Mouse (Mus musculus) CH12.LX (cell line): ENCODE results near the gene Tnnt2. TPM values are rescaled to one million over a fixed set of nuclear protein-coding genes. Genes with fewer than 3 reads are reported as not detected.

Experiments
- DNase-seq: peaks from one replicate; pipeline ENCODE4 v3.0.0-alpha.2; 2013; ENCODE audit errors: extremely low read depth
- H3K27ac ChIP-seq: 2 replicates; pipeline ENCODE4 v1.5.1; 2012; ENCODE audit warnings: low read depth, mild to moderate bottlenecking, control low read depth, moderate library complexity; ENCODE audit not compliant: insufficient read depth
- H3K27me3 ChIP-seq: replicated peaks from 2 replicates; pipeline ENCODE3; 2012; ENCODE audit warnings: inconsistent platforms
- H3K36me3 ChIP-seq, 2 experiments: replicated peaks in 1 of 2; 2 replicates each; pipeline versions ENCODE3 to v1.6.1; 2012; ENCODE audit warnings: inconsistent platforms in 1 of 2, low read length in 1 of 2, mild to moderate bottlenecking in 1 of 2, mixed read lengths in 1 of 2, moderate library complexity in 1 of 2; ENCODE audit not compliant: control insufficient read depth in 1 of 2, insufficient read depth in 1 of 2
- H3K4me1 ChIP-seq, 2 experiments: 2 replicates each; pipeline ENCODE4 v1.6.1; 2012; ENCODE audit warnings: inconsistent platforms in 1 of 2, moderate library complexity in 1 of 2; ENCODE audit not compliant: insufficient read depth in 2 of 2, control insufficient read depth in 1 of 2
- H3K4me2 ChIP-seq: 2 replicates; pipeline ENCODE4 v1.6.1; 2012; ENCODE audit warnings: low read depth, mild to moderate bottlenecking, control low read depth; ENCODE audit not compliant: poor library complexity, insufficient read depth, severe bottlenecking
- H3K4me3 ChIP-seq, 3 experiments: fragments of 150-350 bp in 1 of 3; sonication (generic) in 1 of 3; replicated peaks in 1 of 3; 2 replicates each; pipeline versions ENCODE3 to v1.5.1; 2011 to 2012; ENCODE audit warnings: low read depth in 2 of 3, low read length in 2 of 3, mild to moderate bottlenecking in 2 of 3, moderate library complexity in 2 of 3, control low read depth in 1 of 3, improper control_type of control experiment in 1 of 3, inconsistent platforms in 1 of 3, mixed read lengths in 1 of 3; ENCODE audit not compliant: poor library complexity in 1 of 3
- H3K79me2 ChIP-seq: replicated peaks from 2 replicates; pipeline ENCODE4 v1.6.1; 2012; ENCODE audit warnings: mild to moderate bottlenecking, moderate library complexity; ENCODE audit not compliant: control insufficient read depth, poor library complexity, insufficient read depth, severe bottlenecking; ENCODE audit errors: extremely low read depth
- H3K9ac ChIP-seq: 2 replicates; pipeline ENCODE4 v1.6.1; 2012; ENCODE audit warnings: low read depth, mild to moderate bottlenecking, control low read depth, moderate library complexity; ENCODE audit not compliant: insufficient read depth
- H3K9me3 ChIP-seq: replicated peaks from 2 replicates; pipeline ENCODE3; 2012; ENCODE audit warnings: low read length, inconsistent platforms, mixed read lengths
- BHLHE40 ChIP-seq: IDR thresholded peaks from 2 replicates; pipeline ENCODE4 v1.6.1; 2011; ENCODE audit warnings: mild to moderate bottlenecking, low read depth, low read length, improper control_type of control experiment
- E2F4 ChIP-seq: IDR thresholded peaks from 2 replicates; pipeline ENCODE4 v1.6.1; 2011; ENCODE audit warnings: low read depth, low read length, improper control_type of control experiment; ENCODE audit not compliant: insufficient replicate concordance
- EP300 ChIP-seq: IDR thresholded peaks from 2 replicates; pipeline ENCODE4 v1.6.1; 2011; ENCODE audit warnings: low read length, improper control_type of control experiment
- JUN ChIP-seq: IDR thresholded peaks from 2 replicates; pipeline ENCODE4 v1.6.1; 2011; ENCODE audit warnings: low read depth, mild to moderate bottlenecking, low read length, improper control_type of control experiment, moderate library complexity; ENCODE audit not compliant: insufficient read depth
- JUND ChIP-seq: conservative IDR thresholded peaks from 2 replicates; pipeline ENCODE4 v1.6.1; 2011; ENCODE audit warnings: low read depth, low read length, improper control_type of control experiment
- KAT2A ChIP-seq: IDR thresholded peaks from 2 replicates; pipeline ENCODE4 v1.6.1; 2012; ENCODE audit warnings: low read length, improper control_type of control experiment, inconsistent platforms; ENCODE audit not compliant: insufficient replicate concordance
- MAFK ChIP-seq: IDR thresholded peaks from 2 replicates; pipeline ENCODE4 v1.6.1; 2011; ENCODE audit warnings: low read length, improper control_type of control experiment; ENCODE audit not compliant: insufficient replicate concordance
- MAX ChIP-seq: IDR thresholded peaks from 2 replicates; pipeline ENCODE4 v1.6.1; 2011; ENCODE audit warnings: low read length, improper control_type of control experiment
- MAZ ChIP-seq: IDR thresholded peaks from 2 replicates; pipeline ENCODE4 v1.6.1; 2012; ENCODE audit warnings: low read depth, mild to moderate bottlenecking, inconsistent platforms, low read length, improper control_type of control experiment, moderate library complexity
- MEF2A ChIP-seq: IDR thresholded peaks from 2 replicates; pipeline ENCODE4 v1.6.1; 2014; ENCODE audit warnings: low read depth, mild to moderate bottlenecking, inconsistent platforms, low read length, improper control_type of control experiment, borderline replicate concordance
- MYC ChIP-seq: IDR thresholded peaks from 2 replicates; pipeline ENCODE4 v1.6.1; 2011; ENCODE audit warnings: low read depth, mild to moderate bottlenecking, improper control_type of control experiment, low read length
- NELFE ChIP-seq: IDR thresholded peaks from 2 replicates; pipeline ENCODE4 v1.6.1; 2011; ENCODE audit warnings: low read depth, low read length, improper control_type of control experiment
- NRF1 ChIP-seq: IDR thresholded peaks from 2 replicates; pipeline ENCODE4 v1.6.1; 2014; ENCODE audit warnings: low read depth, mild to moderate bottlenecking, inconsistent platforms, low read length, improper control_type of control experiment, moderate library complexity
- PAX5 ChIP-seq: IDR thresholded peaks from 2 replicates; pipeline ENCODE4 v1.6.1; 2012; ENCODE audit warnings: low read length, inconsistent platforms, mixed read lengths
- RAD21 ChIP-seq: IDR thresholded peaks from 2 replicates; pipeline ENCODE4 v1.6.1; 2011; ENCODE audit warnings: low read depth, mild to moderate bottlenecking, low read length, improper control_type of control experiment, moderate library complexity
- SIN3A ChIP-seq: IDR thresholded peaks from 2 replicates; pipeline ENCODE4 v1.6.1; 2012; ENCODE audit warnings: low read length, improper control_type of control experiment, inconsistent platforms
- SMC3 ChIP-seq: IDR thresholded peaks from 2 replicates; pipeline ENCODE4 v1.6.1; 2011; ENCODE audit warnings: low read depth, low read length, improper control_type of control experiment
- TCF12 ChIP-seq: IDR thresholded peaks from 2 replicates; pipeline ENCODE4 v1.6.1; 2014; ENCODE audit warnings: low read depth, mild to moderate bottlenecking, inconsistent platforms, low read length, improper control_type of control experiment
- UBTF ChIP-seq: IDR thresholded peaks from 2 replicates; pipeline ENCODE4 v1.6.1; 2012; ENCODE audit warnings: low read depth, mild to moderate bottlenecking, inconsistent platforms, low read length, improper control_type of control experiment, moderate library complexity
- dilution Hi-C: fragments of 300-500 bp; cut with MboI; formaldehyde crosslinking; loops from 2 replicates; pipeline ENCODE4 v1.14.3; 2020; ENCODE audit warnings: low sequenced_read_pairs; ENCODE audit not compliant: extremely low pct_unique_long_range_greater_than_20kb, extremely low pct_ligation_motif_present
- in situ Hi-C: fragments of 300-500 bp; cut with MboI; formaldehyde crosslinking; loops from 3 replicates; pipeline ENCODE4 v1.14.3; 2019; ENCODE audit warnings: low sequenced_read_pairs, low pct_ligation_motif_present, low pct_unique_long_range_greater_than_20kb, mixed read lengths
- polyA plus RNA-seq: library from polyadenylated mRNA; unstranded; fragments of >175 nt; gene quantifications from 2 replicates; pipeline ENCODE4 v1.2.1, GENCODE M21; 2012; ENCODE audit warnings: low read depth; ENCODE audit not compliant: insufficient read length
- total RNA-seq, 2 experiments: library from RNA; depleted of rRNA; stranded (reverse); fragments of 300-350 nt in 1 of 2; fragments of >200 nt in 1 of 2; gene quantifications; 2 replicates each; pipeline ENCODE4 v1.2.3; 2012 to 2014

Gene Tnnt2
- total and polyA plus RNA-seq, 3 experiments = 3.6 to 31.1 (median 8.6) TPM

DNA sequence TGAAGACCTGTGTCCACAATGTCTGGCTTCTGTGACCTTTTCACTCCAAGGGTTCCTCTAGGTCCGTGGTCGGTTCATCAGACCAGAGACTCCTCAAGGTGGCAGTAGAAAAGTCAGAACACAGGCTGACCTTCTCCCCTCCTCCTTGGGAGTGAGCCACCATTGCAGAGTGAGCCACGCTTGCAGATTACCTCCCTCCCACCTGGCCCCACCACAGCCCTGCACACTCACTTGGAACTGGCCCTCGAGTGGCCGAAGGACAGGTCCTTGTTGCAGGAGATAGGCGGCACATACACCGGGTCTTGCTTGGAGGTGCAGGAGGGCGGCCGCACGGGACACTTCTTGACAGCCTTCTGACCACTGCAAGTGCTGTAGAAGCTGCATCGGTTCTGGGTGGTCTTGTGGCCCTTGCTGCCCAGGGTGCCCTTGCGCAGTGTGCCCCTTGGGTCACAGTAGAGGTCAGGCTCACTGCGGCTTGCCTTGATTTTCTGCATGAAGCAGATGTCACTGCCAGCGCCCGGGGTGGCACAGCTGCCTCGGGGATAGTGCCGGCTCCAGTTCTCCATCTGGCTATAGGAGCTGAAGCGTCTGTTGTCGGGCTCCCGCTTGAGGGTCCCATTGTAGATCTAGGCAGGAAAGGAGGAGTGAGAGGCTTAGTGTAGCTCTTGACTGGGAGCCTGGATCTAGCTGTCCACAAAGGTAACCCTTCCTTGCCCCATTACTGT lies 53.5 kb downstream of the Tnnt2 start:
- no peak for DNase-seq
- Histone ChIP-seq H3K9ac (no peak overlapping the region), H3K36me3 (no peaks in the 10 kb centered on the region), H3K4me1 (peaks cover 0 to 2% of the 10 kb centered on the region in 2 experiments; a peak in 1 of 4 replicates), H3K4me2 (no peak overlapping the region), H3K4me3 (no peak overlapping the region), H3K79me2 (no peaks in the 10 kb centered on the region), H3K9me3 (no peaks in the 10 kb centered on the region), H3K27ac (no peak overlapping the region), H3K27me3 (peaks cover 88% of the 10 kb centered on the region)
- dilution Hi-C loops (no loop called here), in situ Hi-C loops (no loop called here)
- TF ChIP-seq UBTF (no peak), JUND (no peak), MYC (no peak), NELFE (no peak), SIN3A (no peak), NRF1 (no peak), MAZ (no peak), PAX5 (no peak), JUN (no peak), MEF2A (no peak)

DNA sequence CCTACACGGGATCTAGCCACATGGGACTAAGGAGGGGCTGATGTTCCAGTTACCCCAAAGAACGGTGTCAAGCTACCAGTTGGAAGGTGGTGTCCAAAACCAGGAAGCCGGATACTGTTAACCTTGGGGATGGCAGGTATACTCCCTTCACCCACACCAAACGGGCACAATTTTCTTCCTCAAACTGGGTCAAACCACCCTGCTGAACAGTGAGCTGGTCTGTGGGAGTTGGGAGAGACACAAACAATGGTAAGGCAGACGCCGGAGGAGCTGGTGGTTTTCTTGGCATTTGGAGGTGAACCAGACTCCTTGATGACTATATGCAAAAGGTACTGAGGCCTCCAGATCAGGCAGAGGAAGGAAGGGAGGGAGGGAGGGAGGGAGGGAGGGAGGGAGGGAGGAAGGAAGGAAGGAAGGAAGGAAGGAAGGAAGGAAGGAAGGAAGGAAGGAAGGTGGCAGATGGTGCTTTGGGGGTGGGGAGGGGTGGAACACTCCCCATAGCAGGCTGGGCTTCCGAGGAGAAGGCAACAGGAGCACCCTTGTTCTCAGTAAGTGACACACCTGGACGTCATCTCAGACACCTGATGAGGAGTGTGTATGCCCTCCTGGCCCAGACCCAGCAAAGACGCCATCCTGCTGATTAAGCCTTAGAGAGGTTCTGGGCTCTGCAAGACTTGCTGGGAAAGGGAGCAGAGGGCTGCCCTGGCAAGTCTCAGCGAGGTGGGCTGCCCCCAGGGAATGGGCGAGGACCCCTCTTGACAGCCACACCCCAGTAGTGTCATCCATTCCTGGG lies 55.5 kb downstream of the Tnnt2 start:
- Histone ChIP-seq H3K79me2 (no peaks in the 10 kb centered on the region), H3K36me3 (no peaks in the 10 kb centered on the region), H3K9ac (no peak overlapping the region), H3K4me3 (no peak overlapping the region), H3K9me3 (no peaks in the 10 kb centered on the region), H3K4me2 (no peak overlapping the region), H3K4me1 (peaks cover 0 to 2% of the 10 kb centered on the region in 2 experiments; a peak in 1 of 4 replicates), H3K27ac (no peak overlapping the region), H3K27me3 (peaks cover 89% of the 10 kb centered on the region)
- dilution Hi-C loops (no loop called here), in situ Hi-C loops (no loop called here)
- DNase-seq = no peak
- TF ChIP-seq SMC3 (no peak), BHLHE40 (no peak), NRF1 (no peak), MAX (no peak), TCF12 (no peak), E2F4 (no peak), RAD21 (no peak), KAT2A (no peak), EP300 (no peak), MAFK (no peak), PAX5 (no peak), SIN3A (no peak)
